15 mouse cellular contexts compared by ENCODE assay signal in genomic region chr11:109705336-109706054, GRCm38 (mm10). TPM values are rescaled to one million over a fixed set of nuclear protein-coding genes. Genes with fewer than 3 reads are reported as not detected.
DNase-seq lines count a peak whose midpoint lies in the region; ATAC-seq and TF ChIP-seq lines count a peak whose summit lies in the region.
"Had no signal": no experiment of that assay in that cellular context is flagged by ENCODE, and none has a peak within 500 bp of the region (broad histone marks: within the 10 kb centered on the region; RNA-seq: fewer than 3 reads in every experiment).

No protein-coding gene starts in this region.

- no peak overlapping the region for H3K4me3 ChIP-seq in forebrain, embryonic 13.5 days
- H3K4me3 ChIP-seq in forebrain, embryonic 12.5 days (replicated peaks): no peak overlapping the region
- no peak overlapping the region for H3K4me3 ChIP-seq in hindbrain, embryonic 14.5 days (replicated peaks; ENCODE audit: low read length)
- H3K4me3 ChIP-seq in hindbrain, embryonic 11.5 days (ENCODE audit: low read depth, low read length): no peak overlapping the region
- H3K4me3 ChIP-seq in forebrain, postnatal 0 days (ENCODE audit: low read depth, low read length): no peak overlapping the region
- no peak overlapping the region for H3K4me3 ChIP-seq in liver, embryonic 15.5 days (replicated peaks)
- H3K4me3 ChIP-seq in neural tube, embryonic 15.5 days (replicated peaks): no peak overlapping the region
- H3K4me3 ChIP-seq: neural tube, embryonic 12.5 days had no signal

- 82% methylated on average over 9 of the region's 9 CpGs for WGBS in forebrain, embryonic 13.5 days
- 86% methylated on average over 9 of the region's 9 CpGs for WGBS in forebrain, embryonic 12.5 days
- WGBS in hindbrain, embryonic 14.5 days: 65% methylated on average over 9 of the region's 9 CpGs
- 84% methylated on average over 9 of the region's 9 CpGs for WGBS in hindbrain, embryonic 11.5 days
- WGBS in forebrain, postnatal 0 days: 44% methylated on average over 9 of the region's 9 CpGs
- 39% methylated on average over 9 of the region's 9 CpGs for WGBS in liver, embryonic 15.5 days (ENCODE audit: insufficient replicate concordance)
- 72% methylated on average over 9 of the region's 9 CpGs for WGBS in neural tube, embryonic 15.5 days

- no peaks in the 10 kb centered on the region for H3K36me3 ChIP-seq in forebrain, embryonic 13.5 days (ENCODE audit: poor library complexity, severe bottlenecking)
- H3K36me3 ChIP-seq in forebrain, embryonic 12.5 days (replicated peaks): no peaks in the 10 kb centered on the region
- H3K36me3 ChIP-seq in hindbrain, embryonic 14.5 days (replicated peaks; ENCODE audit: control insufficient read depth, insufficient read depth): no peaks in the 10 kb centered on the region
- no peaks in the 10 kb centered on the region for H3K36me3 ChIP-seq in hindbrain, embryonic 11.5 days (ENCODE audit: control insufficient read depth, insufficient read depth, low read length)
- H3K36me3 ChIP-seq in forebrain, postnatal 0 days (ENCODE audit: insufficient read depth): no peaks in the 10 kb centered on the region
- H3K36me3 ChIP-seq in liver, embryonic 15.5 days (replicated peaks): no peaks in the 10 kb centered on the region
- no peaks in the 10 kb centered on the region for H3K36me3 ChIP-seq in neural tube, embryonic 15.5 days
- H3K36me3 ChIP-seq: neural tube, embryonic 12.5 days had no signal

- no peak overlapping the region for H3K9ac ChIP-seq in forebrain, embryonic 13.5 days
- H3K9ac ChIP-seq in forebrain, embryonic 12.5 days: no peak overlapping the region
- no peak overlapping the region for H3K9ac ChIP-seq in hindbrain, embryonic 14.5 days
- no peak overlapping the region for H3K9ac ChIP-seq in hindbrain, embryonic 11.5 days (ENCODE audit: low read depth, low read length)
- H3K9ac ChIP-seq in forebrain, postnatal 0 days: no peak overlapping the region
- no peak overlapping the region for H3K9ac ChIP-seq in liver, embryonic 15.5 days
- H3K9ac ChIP-seq in neural tube, embryonic 15.5 days (replicated peaks): no peak overlapping the region
- H3K9ac ChIP-seq: neural tube, embryonic 12.5 days had no signal

- DNase-seq in hindbrain, embryonic 14.5 days (ENCODE audit: low spot score): no peak
- no peak for DNase-seq in hindbrain, embryonic 11.5 days (ENCODE audit: low spot score)
- peak; percentile 64 for DNase-seq in forebrain, postnatal 0 days
- DNase-seq in frontal cortex, postnatal 25 days (ENCODE audit: low spot score in 2 of 2): no peak
- DNase-seq: cerebellum, postnatal 14 days; kidney, postnatal 10 days; layer of hippocampus, adult 9-11 months; left cerebral cortex, postnatal 4 days; midbrain, embryonic 14.5 days; spleen, adult 18-20 months had no signal

- H3K27me3 ChIP-seq in forebrain, embryonic 13.5 days: no peaks in the 10 kb centered on the region
- no peaks in the 10 kb centered on the region for H3K27me3 ChIP-seq in forebrain, embryonic 12.5 days
- H3K27me3 ChIP-seq in hindbrain, embryonic 14.5 days (ENCODE audit: control insufficient read depth, insufficient read depth, low read length): no peaks in the 10 kb centered on the region
- H3K27me3 ChIP-seq in hindbrain, embryonic 11.5 days (ENCODE audit: control insufficient read depth, insufficient read depth, low read length): no peaks in the 10 kb centered on the region
- no peaks in the 10 kb centered on the region for H3K27me3 ChIP-seq in forebrain, postnatal 0 days (ENCODE audit: insufficient read depth, low read length)
- H3K27me3 ChIP-seq in liver, embryonic 15.5 days: no peaks in the 10 kb centered on the region
- no peaks in the 10 kb centered on the region for H3K27me3 ChIP-seq in neural tube, embryonic 15.5 days (replicated peaks)
- H3K27me3 ChIP-seq: neural tube, embryonic 12.5 days had no signal

- ATAC-seq in forebrain, embryonic 13.5 days: peak; percentile 53
- no peak for ATAC-seq in forebrain, embryonic 12.5 days (ENCODE audit: low FRiP score)
- no peak; the same call in 1 of the 2 replicates for ATAC-seq in hindbrain, embryonic 14.5 days (ENCODE audit: low FRiP score)
- ATAC-seq in hindbrain, embryonic 11.5 days (ENCODE audit: low FRiP score): no peak
- ATAC-seq in forebrain, postnatal 0 days: peak; percentile 74
- ATAC-seq in liver, embryonic 15.5 days (ENCODE audit: insufficient read depth): peak; percentile 82
- ATAC-seq in neural tube, embryonic 15.5 days (ENCODE audit: low FRiP score): no peak

- H3K27ac ChIP-seq in forebrain, embryonic 13.5 days: no peak overlapping the region
- H3K27ac ChIP-seq in forebrain, embryonic 12.5 days: no peak overlapping the region
- H3K27ac ChIP-seq in hindbrain, embryonic 14.5 days: peak overlapping the region; percentile 14; the same call in 1 of the 2 replicates
- H3K27ac ChIP-seq in hindbrain, embryonic 11.5 days (ENCODE audit: low read depth, low read length): no peak overlapping the region
- H3K27ac ChIP-seq in forebrain, postnatal 0 days (ENCODE audit: low read depth, low read length): no peak overlapping the region
- H3K27ac ChIP-seq in liver, embryonic 15.5 days (replicated peaks): peak overlapping the region; percentile 73
- no peak overlapping the region for H3K27ac ChIP-seq in neural tube, embryonic 15.5 days (replicated peaks)
- H3K27ac ChIP-seq: neural tube, embryonic 12.5 days had no signal

- no peak overlapping the region for H3K4me2 ChIP-seq in forebrain, embryonic 13.5 days
- H3K4me2 ChIP-seq in forebrain, embryonic 12.5 days: no peak overlapping the region
- H3K4me2 ChIP-seq in hindbrain, embryonic 14.5 days (replicated peaks): no peak overlapping the region
- H3K4me2 ChIP-seq in hindbrain, embryonic 11.5 days (replicated peaks; ENCODE audit: low read depth, low read length): no peak overlapping the region
- H3K4me2 ChIP-seq in forebrain, postnatal 0 days (ENCODE audit: low read depth): no peak overlapping the region
- H3K4me2 ChIP-seq in liver, embryonic 15.5 days: peak overlapping the region; percentile 35
- no peak overlapping the region for H3K4me2 ChIP-seq in neural tube, embryonic 15.5 days
- H3K4me2 ChIP-seq: neural tube, embryonic 12.5 days had no signal

- H3K4me1 ChIP-seq in forebrain, embryonic 13.5 days: peaks cover 4% of the 10 kb centered on the region; the same call in 1 of the 2 replicates
- H3K4me1 ChIP-seq in forebrain, embryonic 12.5 days: no peaks in the 10 kb centered on the region
- peaks cover 9% of the 10 kb centered on the region for H3K4me1 ChIP-seq in hindbrain, embryonic 14.5 days (replicated peaks; ENCODE audit: control insufficient read depth, insufficient read depth, low read length)
- H3K4me1 ChIP-seq in hindbrain, embryonic 11.5 days (replicated peaks; ENCODE audit: control insufficient read depth, insufficient read depth, low read length): 0 out of 2 replicates have a peak, but pooled peaks cover 3% of the 10 kb centered on the region
- H3K4me1 ChIP-seq in forebrain, postnatal 0 days (ENCODE audit: insufficient read depth): peaks cover 15% of the 10 kb centered on the region; the same call in 1 of the 2 replicates
- H3K4me1 ChIP-seq in liver, embryonic 15.5 days (replicated peaks): peaks cover 25% of the 10 kb centered on the region
- H3K4me1 ChIP-seq in neural tube, embryonic 15.5 days: peaks cover 12% of the 10 kb centered on the region; the same call in 1 of the 2 replicates
- H3K4me1 ChIP-seq: neural tube, embryonic 12.5 days had no signal

- TF ChIP-seq CTCF in forebrain, postnatal 0 days (IDR thresholded peaks at IDR 0.05; ENCODE audit: low read depth): no peak

- H3K9me3 ChIP-seq in forebrain, embryonic 13.5 days (replicated peaks): no peaks in the 10 kb centered on the region
- no peaks in the 10 kb centered on the region for H3K9me3 ChIP-seq in forebrain, embryonic 12.5 days
- no peaks in the 10 kb centered on the region for H3K9me3 ChIP-seq in hindbrain, embryonic 14.5 days (ENCODE audit: control insufficient read depth, low read length)
- no peaks in the 10 kb centered on the region for H3K9me3 ChIP-seq in hindbrain, embryonic 11.5 days (ENCODE audit: control insufficient read depth, low read length)
- no peaks in the 10 kb centered on the region for H3K9me3 ChIP-seq in forebrain, postnatal 0 days (ENCODE audit: low read length)
- H3K9me3 ChIP-seq in liver, embryonic 15.5 days (replicated peaks): no peaks in the 10 kb centered on the region
- no peaks in the 10 kb centered on the region for H3K9me3 ChIP-seq in neural tube, embryonic 15.5 days (replicated peaks)
- H3K9me3 ChIP-seq: neural tube, embryonic 12.5 days had no signal

RNA-seq across cellular contexts. Expression of gene Fam20a, which starts 16.6 kb away (rescaled TPM):
- polyA plus RNA-seq in forebrain, embryonic 13.5 days (2015; fragmentation: Nextera tagmentation; extraction: Ambion mirVana): 1.1 and 1.8 TPM in 2 replicates
- polyA plus RNA-seq in forebrain, embryonic 12.5 days (2016; fragmentation: Nextera tagmentation; extraction: Ambion mirVana): 1.4 and 1.7 TPM in 2 replicates
- polyA plus RNA-seq in hindbrain, embryonic 14.5 days (2014; fragmentation: Nextera tagmentation; extraction: Ambion mirVana): 4.9 and 5.0 TPM in 2 replicates
- 1.9 and 3.0 TPM in 2 replicates for polyA plus RNA-seq in hindbrain, embryonic 11.5 days (2014; fragmentation: Nextera tagmentation; extraction: Ambion mirVana)
- total RNA-seq in forebrain, postnatal 0 days (2014; rRNA removed): 2.8 and 4.3 TPM in 2 replicates
- polyA plus RNA-seq in forebrain, postnatal 0 days (2015; fragmentation: Nextera tagmentation; extraction: Ambion mirVana): 4.0 and 4.6 TPM in 2 replicates
- polyA plus RNA-seq in liver, embryonic 15.5 days (2015; fragmentation: Nextera tagmentation; extraction: Ambion mirVana): 6.7 and 8.6 TPM in 2 replicates
- 6.6 and 8.0 TPM in 2 replicates for polyA plus RNA-seq in neural tube, embryonic 15.5 days (2015; fragmentation: Nextera tagmentation; extraction: Ambion mirVana)

RNA-seq across cellular contexts. Expression of gene Prkar1a, which starts 56.3 kb away (rescaled TPM):
- 403 and 426 TPM in 2 replicates for polyA plus RNA-seq in forebrain, embryonic 13.5 days (2015; fragmentation: Nextera tagmentation; extraction: Ambion mirVana)
- polyA plus RNA-seq in forebrain, embryonic 12.5 days (2016; fragmentation: Nextera tagmentation; extraction: Ambion mirVana): 413 and 445 TPM in 2 replicates
- polyA plus RNA-seq in hindbrain, embryonic 14.5 days (2014; fragmentation: Nextera tagmentation; extraction: Ambion mirVana): 515 and 597 TPM in 2 replicates
- polyA plus RNA-seq in hindbrain, embryonic 11.5 days (2014; fragmentation: Nextera tagmentation; extraction: Ambion mirVana): 411 and 461 TPM in 2 replicates
- 231 and 294 TPM in 2 replicates for total RNA-seq in forebrain, postnatal 0 days (2014; rRNA removed)
- polyA plus RNA-seq in forebrain, postnatal 0 days (2015; fragmentation: Nextera tagmentation; extraction: Ambion mirVana): 418 and 468 TPM in 2 replicates
- polyA plus RNA-seq in liver, embryonic 15.5 days (2015; fragmentation: Nextera tagmentation; extraction: Ambion mirVana): 108 and 113 TPM in 2 replicates
- 451 and 458 TPM in 2 replicates for polyA plus RNA-seq in neural tube, embryonic 15.5 days (2015; fragmentation: Nextera tagmentation; extraction: Ambion mirVana)

Comparison
In these comparisons a context has a peak if more than half of its experiments do, and no peak if none do; other contexts are left out.
1. ATAC-seq: peak in forebrain, embryonic 13.5 days (single experiment), forebrain, postnatal 0 days (single experiment) and liver, embryonic 15.5 days (single experiment); none in forebrain, embryonic 12.5 days (single experiment), hindbrain, embryonic 14.5 days (single experiment), hindbrain, embryonic 11.5 days (single experiment) and neural tube, embryonic 15.5 days (single experiment).
2. H3K27ac ChIP-seq: peak in hindbrain, embryonic 14.5 days (single experiment) and liver, embryonic 15.5 days (single experiment); none in forebrain, embryonic 13.5 days (single experiment), forebrain, embryonic 12.5 days (single experiment), hindbrain, embryonic 11.5 days (single experiment), forebrain, postnatal 0 days (single experiment) and neural tube, embryonic 15.5 days (single experiment).